In genomic region chr7:141222126-141222467, GRCm38 (mm10) we compare ENCODE assay signal across 8 mouse cellular contexts. TPM values are rescaled to one million over a fixed set of nuclear protein-coding genes. Genes with fewer than 3 reads are reported as not detected.
A peak's percentile ranks its signal among the peaks of the same experiment; 100 is the strongest.
DNase-seq lines count a peak whose midpoint lies in the region; ATAC-seq and TF ChIP-seq lines count a peak whose summit lies in the region.

No protein-coding gene starts in this region.

- no peaks in the 10 kb centered on the region; the same call in 1 of the 2 replicates for H3K36me3 ChIP-seq in neural tube, embryonic 11.5 days (ENCODE audit: control insufficient read depth, insufficient read depth, low read length)
- H3K36me3 ChIP-seq in limb, embryonic 15.5 days = peaks cover 12% of the 10 kb centered on the region; the same call in 1 of the 2 replicates
- H3K36me3 ChIP-seq in stomach, embryonic 16.5 days (ENCODE audit: control insufficient read depth, insufficient read depth, low read length) = no peaks in the 10 kb centered on the region

- H3K27ac ChIP-seq in cerebellum, adult 2 months (ENCODE audit: insufficient read depth, low read length) = no peak overlapping the region
- H3K27ac ChIP-seq in neural tube, embryonic 11.5 days (ENCODE audit: low read depth, low read length) = peak overlapping the region; percentile 81
- H3K27ac ChIP-seq in limb, embryonic 15.5 days = peak overlapping the region; percentile 90
- peak overlapping the region; percentile 95 for H3K27ac ChIP-seq in stomach, embryonic 16.5 days (ENCODE audit: low read length)

- peak overlapping the region; percentile 50 for H3K4me3 ChIP-seq in cerebellum, adult 2 months (replicated peaks; ENCODE audit: insufficient read depth, low read depth, low read length)
- peak overlapping the region; percentile 42 for H3K4me3 ChIP-seq in neural tube, embryonic 11.5 days (ENCODE audit: low read depth, low read length)
- peak overlapping the region; percentile 67 for H3K4me3 ChIP-seq in limb, embryonic 15.5 days
- peak overlapping the region; percentile 27 for H3K4me3 ChIP-seq in stomach, embryonic 16.5 days (replicated peaks; ENCODE audit: low read length)

- 4% methylated on average over 8 of the region's 8 CpGs for WGBS in cerebellum, adult 2 months
- 15% methylated on average over 8 of the region's 8 CpGs for WGBS in neural tube, embryonic 11.5 days
- WGBS in limb, embryonic 15.5 days = 4% methylated on average over 8 of the region's 8 CpGs
- WGBS in stomach, embryonic 16.5 days = 6% methylated on average over 8 of the region's 8 CpGs

- TF ChIP-seq POLR2A in cerebellum, adult 2 months (IDR thresholded peaks at IDR 0.05; ENCODE audit: borderline replicate concordance, insufficient read depth, low read length) = no peak

- no peaks in the 10 kb centered on the region for H3K9me3 ChIP-seq in neural tube, embryonic 11.5 days (ENCODE audit: control insufficient read depth, low read length)
- H3K9me3 ChIP-seq in limb, embryonic 15.5 days = no peaks in the 10 kb centered on the region
- no peaks in the 10 kb centered on the region for H3K9me3 ChIP-seq in stomach, embryonic 16.5 days (replicated peaks; ENCODE audit: control insufficient read depth, low read length)

- peaks cover 8% of the 10 kb centered on the region; the same call in 1 of the 2 replicates for H3K4me1 ChIP-seq in cerebellum, adult 2 months (ENCODE audit: control insufficient read depth, insufficient read depth, low read length)
- H3K4me1 ChIP-seq in neural tube, embryonic 11.5 days (ENCODE audit: control insufficient read depth, insufficient read depth, low read length) = peaks cover 11% of the 10 kb centered on the region
- peaks cover 48% of the 10 kb centered on the region for H3K4me1 ChIP-seq in limb, embryonic 15.5 days
- H3K4me1 ChIP-seq in stomach, embryonic 16.5 days (ENCODE audit: control insufficient read depth, insufficient read depth, low read length) = peaks cover 49% of the 10 kb centered on the region

- peak overlapping the region; percentile 45 for H3K9ac ChIP-seq in neural tube, embryonic 11.5 days (ENCODE audit: low read length)
- 0 out of 2 replicates have a peak overlapping the region, but pooled peaks have one; percentile 20 for H3K9ac ChIP-seq in limb, embryonic 15.5 days
- peak overlapping the region; percentile 66 for H3K9ac ChIP-seq in stomach, embryonic 16.5 days (ENCODE audit: low read length)

- TF ChIP-seq CTCF in cerebellum, adult 2 months (IDR thresholded peaks at IDR 0.05; ENCODE audit: borderline replicate concordance, insufficient read depth, low read depth, low read length) = no peak

- H3K4me2 ChIP-seq in neural tube, embryonic 11.5 days (ENCODE audit: low read depth) = peak overlapping the region; percentile 86
- H3K4me2 ChIP-seq in limb, embryonic 15.5 days = peak overlapping the region; percentile 82
- H3K4me2 ChIP-seq in stomach, embryonic 16.5 days (ENCODE audit: low read depth, low read length) = peak overlapping the region; percentile 77

- no peak; the same call in 1 of the 2 replicates for ATAC-seq in neural tube, embryonic 11.5 days (ENCODE audit: insufficient read depth, low FRiP score, low TSS enrichment)
- no peak for ATAC-seq in limb, embryonic 15.5 days (ENCODE audit: insufficient number of reproducible peaks, low FRiP score, low TSS enrichment, low read depth)
- no peak for ATAC-seq in stomach, embryonic 16.5 days (ENCODE audit: insufficient read depth, low FRiP score)
- no peak for ATAC-seq in frontal cortex, adult (ENCODE audit: low TSS enrichment)

- DNase-seq in cerebellum, adult 2 months = no peak
- DNase-seq in cerebellum, adult 9-10 months = no peak
- DNase-seq in neural tube, embryonic 11.5 days (ENCODE audit: low spot score) = no peak
- no peak for DNase-seq in neural tube, embryonic 10.5 days (ENCODE audit: extremely low spot score, low spot score)
- DNase-seq in right cerebral cortex, postnatal 36 days (ENCODE audit: low spot score in 2 of 2) = no peak

- no peaks in the 10 kb centered on the region for H3K27me3 ChIP-seq in cerebellum, adult 2 months (ENCODE audit: control insufficient read depth, insufficient read depth, low read length)
- H3K27me3 ChIP-seq in neural tube, embryonic 11.5 days (ENCODE audit: control insufficient read depth, insufficient read depth, low read length) = no peaks in the 10 kb centered on the region
- no peaks in the 10 kb centered on the region for H3K27me3 ChIP-seq in limb, embryonic 15.5 days
- H3K27me3 ChIP-seq in stomach, embryonic 16.5 days (ENCODE audit: control insufficient read depth, insufficient read depth, low read length) = no peaks in the 10 kb centered on the region

RNA-seq across cellular contexts. Expression of gene Rassf7, which starts 6.4 kb away (rescaled TPM):
- polyA plus RNA-seq in cerebellum, adult 2 months (2012; rRNA removed) = 5.5 TPM in 2 replicates
- 34.4 and 45.7 TPM in 2 replicates for polyA plus RNA-seq in neural tube, embryonic 11.5 days (2014; fragmentation: Nextera tagmentation; extraction: Ambion mirVana)
- polyA plus RNA-seq in limb, embryonic 15.5 days (2015; fragmentation: Nextera tagmentation; extraction: Ambion mirVana) = 56.1 and 58.6 TPM in 2 replicates
- polyA plus RNA-seq in stomach, embryonic 16.5 days (2015; fragmentation: Nextera tagmentation; extraction: Ambion mirVana) = 82.3 and 104 TPM in 2 replicates

RNA-seq across cellular contexts. Expression of gene Phrf1, which starts 6.5 kb away (rescaled TPM):
- 31.2 and 32.0 TPM in 2 replicates for polyA plus RNA-seq in cerebellum, adult 2 months (2012; rRNA removed)
- polyA plus RNA-seq in neural tube, embryonic 11.5 days (2014; fragmentation: Nextera tagmentation; extraction: Ambion mirVana) = 90.3 and 93.3 TPM in 2 replicates
- polyA plus RNA-seq in limb, embryonic 15.5 days (2015; fragmentation: Nextera tagmentation; extraction: Ambion mirVana) = 64.3 and 68.9 TPM in 2 replicates
- 57.6 and 67.7 TPM in 2 replicates for polyA plus RNA-seq in stomach, embryonic 16.5 days (2015; fragmentation: Nextera tagmentation; extraction: Ambion mirVana)

RNA-seq across cellular contexts. Expression of gene Lmntd2, which starts 8.2 kb away (rescaled TPM):
- polyA plus RNA-seq in cerebellum, adult 2 months (2012; rRNA removed) = 0.19 and 0.26 TPM in 2 replicates
- 1.9 and 2.0 TPM in 2 replicates for polyA plus RNA-seq in neural tube, embryonic 11.5 days (2014; fragmentation: Nextera tagmentation; extraction: Ambion mirVana)
- polyA plus RNA-seq in limb, embryonic 15.5 days (2015; fragmentation: Nextera tagmentation; extraction: Ambion mirVana) = 1.7 and 2.2 TPM in 2 replicates
- polyA plus RNA-seq in stomach, embryonic 16.5 days (2015; fragmentation: Nextera tagmentation; extraction: Ambion mirVana) = 4.8 and 6.3 TPM in 2 replicates

RNA-seq across cellular contexts. Expression of gene Lrrc56, which starts 28.1 kb away (rescaled TPM):
- polyA plus RNA-seq in cerebellum, adult 2 months (2012; rRNA removed) = 5.6 and 6.3 TPM in 2 replicates
- polyA plus RNA-seq in neural tube, embryonic 11.5 days (2014; fragmentation: Nextera tagmentation; extraction: Ambion mirVana) = 9.1 and 9.5 TPM in 2 replicates
- polyA plus RNA-seq in limb, embryonic 15.5 days (2015; fragmentation: Nextera tagmentation; extraction: Ambion mirVana) = 8.0 and 9.0 TPM in 2 replicates
- polyA plus RNA-seq in stomach, embryonic 16.5 days (2015; fragmentation: Nextera tagmentation; extraction: Ambion mirVana) = 7.1 TPM in 2 replicates

RNA-seq across cellular contexts. Expression of gene Hras, which starts 28.3 kb away (rescaled TPM):
- polyA plus RNA-seq in cerebellum, adult 2 months (2012; rRNA removed) = 169 and 186 TPM in 2 replicates
- 111 and 122 TPM in 2 replicates for polyA plus RNA-seq in neural tube, embryonic 11.5 days (2014; fragmentation: Nextera tagmentation; extraction: Ambion mirVana)
- polyA plus RNA-seq in limb, embryonic 15.5 days (2015; fragmentation: Nextera tagmentation; extraction: Ambion mirVana) = 164 and 165 TPM in 2 replicates
- polyA plus RNA-seq in stomach, embryonic 16.5 days (2015; fragmentation: Nextera tagmentation; extraction: Ambion mirVana) = 45.1 and 48.0 TPM in 2 replicates
